Mouse (Mus musculus) CH12.LX (cell line): ENCODE measurements around the gene Akap12. TPM values are rescaled to one million over a fixed set of nuclear protein-coding genes. Genes with fewer than 3 reads are reported as not detected.

Experiments used
- DNase-seq: peaks from one replicate; pipeline ENCODE4 v3.0.0-alpha.2; 2013; ENCODE audit errors: extremely low read depth
- H3K27ac ChIP-seq: 2 replicates; pipeline ENCODE4 v1.5.1; 2012; ENCODE audit warnings: low read depth, mild to moderate bottlenecking, control low read depth, moderate library complexity; ENCODE audit not compliant: insufficient read depth
- H3K27me3 ChIP-seq: replicated peaks from 2 replicates; pipeline ENCODE3; 2012; ENCODE audit warnings: inconsistent platforms
- H3K36me3 ChIP-seq, 2 experiments: replicated peaks in 1 of 2; 2 replicates each; pipeline versions ENCODE3 to v1.6.1; 2012; ENCODE audit warnings: inconsistent platforms in 1 of 2, low read length in 1 of 2, mild to moderate bottlenecking in 1 of 2, mixed read lengths in 1 of 2, moderate library complexity in 1 of 2; ENCODE audit not compliant: control insufficient read depth in 1 of 2, insufficient read depth in 1 of 2
- H3K4me1 ChIP-seq, 2 experiments: 2 replicates each; pipeline ENCODE4 v1.6.1; 2012; ENCODE audit warnings: inconsistent platforms in 1 of 2, moderate library complexity in 1 of 2; ENCODE audit not compliant: insufficient read depth in 2 of 2, control insufficient read depth in 1 of 2
- H3K4me2 ChIP-seq: 2 replicates; pipeline ENCODE4 v1.6.1; 2012; ENCODE audit warnings: low read depth, mild to moderate bottlenecking, control low read depth; ENCODE audit not compliant: poor library complexity, insufficient read depth, severe bottlenecking
- H3K4me3 ChIP-seq, 3 experiments: fragments of 150-350 bp in 1 of 3; sonication (generic) in 1 of 3; replicated peaks in 1 of 3; 2 replicates each; pipeline versions ENCODE3 to v1.5.1; 2011 to 2012; ENCODE audit warnings: low read depth in 2 of 3, low read length in 2 of 3, mild to moderate bottlenecking in 2 of 3, moderate library complexity in 2 of 3, control low read depth in 1 of 3, improper control_type of control experiment in 1 of 3, inconsistent platforms in 1 of 3, mixed read lengths in 1 of 3; ENCODE audit not compliant: poor library complexity in 1 of 3
- H3K79me2 ChIP-seq: replicated peaks from 2 replicates; pipeline ENCODE4 v1.6.1; 2012; ENCODE audit warnings: mild to moderate bottlenecking, moderate library complexity; ENCODE audit not compliant: control insufficient read depth, poor library complexity, insufficient read depth, severe bottlenecking; ENCODE audit errors: extremely low read depth
- H3K9ac ChIP-seq: 2 replicates; pipeline ENCODE4 v1.6.1; 2012; ENCODE audit warnings: low read depth, mild to moderate bottlenecking, control low read depth, moderate library complexity; ENCODE audit not compliant: insufficient read depth
- H3K9me3 ChIP-seq: replicated peaks from 2 replicates; pipeline ENCODE3; 2012; ENCODE audit warnings: low read length, inconsistent platforms, mixed read lengths
- BHLHE40 ChIP-seq: IDR thresholded peaks from 2 replicates; pipeline ENCODE4 v1.6.1; 2011; ENCODE audit warnings: mild to moderate bottlenecking, low read depth, low read length, improper control_type of control experiment
- CHD1 ChIP-seq: IDR thresholded peaks from 2 replicates; pipeline ENCODE4 v1.6.1; 2012; ENCODE audit warnings: low read depth, low read length, improper control_type of control experiment, inconsistent platforms
- CHD2 ChIP-seq: IDR thresholded peaks from 2 replicates; pipeline ENCODE4 v1.6.1; 2011; ENCODE audit warnings: low read length, improper control_type of control experiment
- CTCF ChIP-seq, 2 experiments: IDR thresholded peaks in 1 of 2; conservative IDR thresholded peaks in 1 of 2; 2 replicates each; pipeline ENCODE4 v1.5.1; 2011 to 2012; ENCODE audit warnings: low read depth in 2 of 2, low read length in 2 of 2, improper control_type of control experiment in 1 of 2, inconsistent platforms in 1 of 2, mild to moderate bottlenecking in 1 of 2, moderate library complexity in 1 of 2
- E2F4 ChIP-seq: IDR thresholded peaks from 2 replicates; pipeline ENCODE4 v1.6.1; 2011; ENCODE audit warnings: low read depth, low read length, improper control_type of control experiment; ENCODE audit not compliant: insufficient replicate concordance
- EP300 ChIP-seq: IDR thresholded peaks from 2 replicates; pipeline ENCODE4 v1.6.1; 2011; ENCODE audit warnings: low read length, improper control_type of control experiment
- ETS1 ChIP-seq: conservative IDR thresholded peaks from 2 replicates; pipeline ENCODE4 v1.6.1; 2012; ENCODE audit warnings: low read depth, mild to moderate bottlenecking, inconsistent platforms, low read length, improper control_type of control experiment, moderate library complexity
- GABPA ChIP-seq: IDR thresholded peaks from 2 replicates; pipeline ENCODE4 v1.6.1; 2012; ENCODE audit warnings: low read depth, low read length, improper control_type of control experiment, inconsistent platforms; ENCODE audit not compliant: insufficient replicate concordance
- HCFC1 ChIP-seq: IDR thresholded peaks from 2 replicates; pipeline ENCODE4 v1.6.1; 2012; ENCODE audit warnings: low read depth, mild to moderate bottlenecking, inconsistent platforms, low read length, improper control_type of control experiment
- IRF4 ChIP-seq: IDR thresholded peaks from 2 replicates; pipeline ENCODE4 v1.6.1; 2014; ENCODE audit warnings: low read depth, mild to moderate bottlenecking, inconsistent platforms, low read length, improper control_type of control experiment
- JUN ChIP-seq: IDR thresholded peaks from 2 replicates; pipeline ENCODE4 v1.6.1; 2011; ENCODE audit warnings: low read depth, mild to moderate bottlenecking, low read length, improper control_type of control experiment, moderate library complexity; ENCODE audit not compliant: insufficient read depth
- JUND ChIP-seq: conservative IDR thresholded peaks from 2 replicates; pipeline ENCODE4 v1.6.1; 2011; ENCODE audit warnings: low read depth, low read length, improper control_type of control experiment
- KAT2A ChIP-seq: IDR thresholded peaks from 2 replicates; pipeline ENCODE4 v1.6.1; 2012; ENCODE audit warnings: low read length, improper control_type of control experiment, inconsistent platforms; ENCODE audit not compliant: insufficient replicate concordance
- MAFK ChIP-seq: IDR thresholded peaks from 2 replicates; pipeline ENCODE4 v1.6.1; 2011; ENCODE audit warnings: low read length, improper control_type of control experiment; ENCODE audit not compliant: insufficient replicate concordance
- MAX ChIP-seq: IDR thresholded peaks from 2 replicates; pipeline ENCODE4 v1.6.1; 2011; ENCODE audit warnings: low read length, improper control_type of control experiment
- MAZ ChIP-seq: IDR thresholded peaks from 2 replicates; pipeline ENCODE4 v1.6.1; 2012; ENCODE audit warnings: low read depth, mild to moderate bottlenecking, inconsistent platforms, low read length, improper control_type of control experiment, moderate library complexity
- MEF2A ChIP-seq: IDR thresholded peaks from 2 replicates; pipeline ENCODE4 v1.6.1; 2014; ENCODE audit warnings: low read depth, mild to moderate bottlenecking, inconsistent platforms, low read length, improper control_type of control experiment, borderline replicate concordance
- MXI1 ChIP-seq: IDR thresholded peaks from 2 replicates; pipeline ENCODE4 v1.6.1; 2011; ENCODE audit warnings: mild to moderate bottlenecking, low read depth, low read length, improper control_type of control experiment
- MYC ChIP-seq: IDR thresholded peaks from 2 replicates; pipeline ENCODE4 v1.6.1; 2011; ENCODE audit warnings: low read depth, mild to moderate bottlenecking, improper control_type of control experiment, low read length
- NELFE ChIP-seq: IDR thresholded peaks from 2 replicates; pipeline ENCODE4 v1.6.1; 2011; ENCODE audit warnings: low read depth, low read length, improper control_type of control experiment
- NRF1 ChIP-seq: IDR thresholded peaks from 2 replicates; pipeline ENCODE4 v1.6.1; 2014; ENCODE audit warnings: low read depth, mild to moderate bottlenecking, inconsistent platforms, low read length, improper control_type of control experiment, moderate library complexity
- POLR2A ChIP-seq: IDR thresholded peaks from 2 replicates; pipeline ENCODE4 v1.6.1; 2011; ENCODE audit warnings: low read depth, mild to moderate bottlenecking, improper control_type of control experiment, low read length
- RAD21 ChIP-seq: IDR thresholded peaks from 2 replicates; pipeline ENCODE4 v1.6.1; 2011; ENCODE audit warnings: low read depth, mild to moderate bottlenecking, low read length, improper control_type of control experiment, moderate library complexity
- RCOR1 ChIP-seq: conservative IDR thresholded peaks from 2 replicates; pipeline ENCODE4 v1.6.1; 2012; ENCODE audit warnings: low read depth, mild to moderate bottlenecking, inconsistent platforms, low read length, improper control_type of control experiment
- SIN3A ChIP-seq: IDR thresholded peaks from 2 replicates; pipeline ENCODE4 v1.6.1; 2012; ENCODE audit warnings: low read length, improper control_type of control experiment, inconsistent platforms
- TBP ChIP-seq: conservative IDR thresholded peaks from 2 replicates; pipeline ENCODE4 v1.6.1; 2011; ENCODE audit warnings: low read depth, low read length, improper control_type of control experiment
- UBTF ChIP-seq: IDR thresholded peaks from 2 replicates; pipeline ENCODE4 v1.6.1; 2012; ENCODE audit warnings: low read depth, mild to moderate bottlenecking, inconsistent platforms, low read length, improper control_type of control experiment, moderate library complexity
- USF1 ChIP-seq: IDR thresholded peaks from 2 replicates; pipeline ENCODE4 v1.6.1; 2014; ENCODE audit warnings: low read depth, mild to moderate bottlenecking, inconsistent platforms, low read length, improper control_type of control experiment
- USF2 ChIP-seq: conservative IDR thresholded peaks from 2 replicates; pipeline ENCODE4 v1.6.1; 2011; ENCODE audit warnings: low read depth, low read length, improper control_type of control experiment
- ZNF384 ChIP-seq: IDR thresholded peaks from 2 replicates; pipeline ENCODE4 v1.6.1; 2012; ENCODE audit warnings: low read depth, low read length, improper control_type of control experiment, inconsistent platforms
- dilution Hi-C: fragments of 300-500 bp; cut with MboI; formaldehyde crosslinking; loops from 2 replicates; pipeline ENCODE4 v1.14.3; 2020; ENCODE audit warnings: low sequenced_read_pairs; ENCODE audit not compliant: extremely low pct_unique_long_range_greater_than_20kb, extremely low pct_ligation_motif_present
- in situ Hi-C: fragments of 300-500 bp; cut with MboI; formaldehyde crosslinking; loops from 3 replicates; pipeline ENCODE4 v1.14.3; 2019; ENCODE audit warnings: low sequenced_read_pairs, low pct_ligation_motif_present, low pct_unique_long_range_greater_than_20kb, mixed read lengths
- polyA plus RNA-seq: library from polyadenylated mRNA; unstranded; fragments of >175 nt; gene quantifications from 2 replicates; pipeline ENCODE4 v1.2.1, GENCODE M21; 2012; ENCODE audit warnings: low read depth; ENCODE audit not compliant: insufficient read length
- total RNA-seq, 2 experiments: library from RNA; depleted of rRNA; stranded (reverse); fragments of 300-350 nt in 1 of 2; fragments of >200 nt in 1 of 2; gene quantifications; 2 replicates each; pipeline ENCODE4 v1.2.3; 2012 to 2014

The Akap12 gene
- total and polyA plus RNA-seq, 3 experiments = 0.51 to 3.1 (median 1.7) TPM

DNA sequence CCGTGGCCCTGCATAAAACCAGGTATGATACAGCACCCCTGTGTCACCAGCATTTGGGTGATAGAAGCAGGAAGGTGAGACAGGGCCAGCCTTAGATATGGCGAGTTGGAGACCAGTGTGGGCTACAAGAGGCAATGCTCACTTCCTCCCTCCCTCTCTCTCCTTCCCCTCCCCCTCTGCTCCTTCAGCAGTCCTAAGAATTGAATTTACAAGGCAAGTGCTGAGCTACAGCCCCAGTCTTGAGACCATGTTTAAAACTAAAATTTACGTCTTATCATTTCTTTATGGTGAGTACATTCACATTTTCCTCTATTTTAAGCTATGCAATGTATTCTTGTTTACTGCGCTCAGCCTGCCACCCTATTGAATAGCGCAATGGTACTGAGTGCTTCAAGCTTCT, 5.3 kb upstream of the Akap12 start:
- H3K9me3 ChIP-seq = no peaks in the 10 kb centered on the region
- H3K36me3 ChIP-seq = no peaks in the 10 kb centered on the region
- peak; percentile 41 for DNase-seq
- TF ChIP-seq KAT2A (0 out of 2 replicates have a peak, but pooled peaks have one; percentile 9), GABPA (no peak), CHD2 (peak; percentile 67)
- TF ChIP-seq, all 38 proteins: peak for 2
- Histone ChIP-seq H3K4me3 (no peak overlapping the region), H3K4me2 (peak overlapping the region; percentile 18; the same call in 1 of the 2 replicates), H3K79me2 (no peaks in the 10 kb centered on the region), H3K27ac (peak overlapping the region; percentile 32; the same call in 1 of the 2 replicates), H3K9ac (peak overlapping the region; percentile 6; the same call in 1 of the 2 replicates), H3K27me3 (no peaks in the 10 kb centered on the region), H3K4me1 (peaks cover 7 to 30% of the 10 kb centered on the region in 2 experiments; a peak in 3 of 4 replicates)
- dilution Hi-C loops = no loop called here
- in situ Hi-C loops = no loop called here

DNA sequence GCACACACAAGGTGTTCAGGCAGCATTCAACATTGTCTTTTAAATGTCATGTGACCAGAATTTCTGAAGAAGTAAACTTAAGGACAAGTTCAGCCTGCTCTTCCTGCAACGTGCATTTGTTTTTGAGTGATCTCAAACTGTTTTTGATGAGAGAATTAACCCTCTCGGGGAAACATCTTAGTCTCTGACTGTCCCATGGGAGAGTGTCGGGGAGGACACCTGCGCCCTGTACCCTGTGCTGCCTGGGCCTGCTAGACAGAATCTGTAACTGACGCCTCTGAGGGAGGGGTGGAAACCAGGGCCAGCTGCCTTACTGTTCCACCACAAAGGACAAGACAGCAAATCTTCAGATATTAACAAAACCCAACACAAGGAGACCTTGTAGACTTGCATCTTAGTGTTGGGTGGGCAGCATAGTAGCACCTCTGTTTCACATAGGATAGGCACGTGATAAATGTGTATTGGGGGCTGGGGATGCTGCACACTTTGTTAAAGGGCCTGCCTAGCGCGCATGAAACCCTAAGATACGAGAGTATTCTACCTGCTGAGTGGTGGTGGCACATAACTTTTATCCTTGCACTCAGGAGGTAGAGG, 4.7 kb upstream of the Akap12 start:
- Histone ChIP-seq H3K9ac (peak overlapping the region; percentile 6; the same call in 1 of the 2 replicates), H3K36me3 (no peaks in the 10 kb centered on the region), H3K9me3 (no peaks in the 10 kb centered on the region), H3K27me3 (no peaks in the 10 kb centered on the region), H3K4me1 (peaks cover 7 to 30% of the 10 kb centered on the region in 2 experiments; a peak in 3 of 4 replicates), H3K27ac (peak overlapping the region; percentile 7; the same call in 1 of the 2 replicates), H3K79me2 (no peaks in the 10 kb centered on the region), H3K4me2 (peak overlapping the region; percentile 18; the same call in 1 of the 2 replicates), H3K4me3 (no peak overlapping the region)
- in situ Hi-C loops = no loop called here
- dilution Hi-C loops = no loop called here
- DNase-seq = peak; percentile 82
- TF ChIP-seq GABPA = no peak
- peak; percentile 52; the same call in 1 of the 2 replicates for TF ChIP-seq MYC
- TF ChIP-seq ETS1 = peak; percentile 33; the same call in 1 of the 2 replicates
- TF ChIP-seq MAZ = 0 out of 2 replicates have a peak, but pooled peaks have one; percentile 17
- peak; percentile 62; the same call in 1 of the 2 replicates for TF ChIP-seq EP300
- TF ChIP-seq JUND = no peak
- TF ChIP-seq TBP = no peak
- TF ChIP-seq JUN = no peak
- TF ChIP-seq CHD1 = no peak
- TF ChIP-seq KAT2A = no peak
- 0 out of 2 replicates have a peak, but pooled peaks have one; percentile 6 for TF ChIP-seq ZNF384
- 0 out of 2 replicates have a peak, but pooled peaks have one; percentile 24 for TF ChIP-seq IRF4
- TF ChIP-seq RAD21 = no peak
- TF ChIP-seq CHD2 = no peak
- TF ChIP-seq NELFE = no peak
- peak; percentile 60 for TF ChIP-seq MAX
- peak; percentile 28 for TF ChIP-seq USF1
- TF ChIP-seq POLR2A = no peak
- TF ChIP-seq BHLHE40 = peak; percentile 58; the same call in 1 of the 2 replicates
- TF ChIP-seq CTCF (conservative IDR thresholded peaks at IDR 0.05 in 1 of 2, IDR thresholded peaks at IDR 0.05 in 1 of 2; ENCODE audit: low read depth in 2 of 2, low read length in 2 of 2) = no peak
- TF ChIP-seq MXI1 = peak; percentile 56; the same call in 1 of the 2 replicates
- no peak for TF ChIP-seq HCFC1
- TF ChIP-seq UBTF = no peak
- 0 out of 2 replicates have a peak, but pooled peaks have one; percentile 49 for TF ChIP-seq SIN3A
- TF ChIP-seq NRF1 = no peak; the same call in 1 of the 2 replicates
- no peak for TF ChIP-seq E2F4
- no peak for TF ChIP-seq MAFK
- no peak for TF ChIP-seq RCOR1
- peak; percentile 22 for TF ChIP-seq USF2
- TF ChIP-seq MEF2A = no peak
